Mouse (Mus musculus) CH12.LX (cell line): ENCODE data around the gene Thrb. TPM values are rescaled to one million over a fixed set of nuclear protein-coding genes. Genes with fewer than 3 reads are reported as not detected.

Source experiments
- DNase-seq: peaks from one replicate; pipeline ENCODE4 v3.0.0-alpha.2; 2013; ENCODE audit errors: extremely low read depth
- H3K27ac ChIP-seq: 2 replicates; pipeline ENCODE4 v1.5.1; 2012; ENCODE audit warnings: low read depth, mild to moderate bottlenecking, control low read depth, moderate library complexity; ENCODE audit not compliant: insufficient read depth
- H3K27me3 ChIP-seq: replicated peaks from 2 replicates; pipeline ENCODE3; 2012; ENCODE audit warnings: inconsistent platforms
- H3K36me3 ChIP-seq, 2 experiments: replicated peaks in 1 of 2; 2 replicates each; pipeline versions ENCODE3 to v1.6.1; 2012; ENCODE audit warnings: inconsistent platforms in 1 of 2, low read length in 1 of 2, mild to moderate bottlenecking in 1 of 2, mixed read lengths in 1 of 2, moderate library complexity in 1 of 2; ENCODE audit not compliant: control insufficient read depth in 1 of 2, insufficient read depth in 1 of 2
- H3K4me1 ChIP-seq, 2 experiments: 2 replicates each; pipeline ENCODE4 v1.6.1; 2012; ENCODE audit warnings: inconsistent platforms in 1 of 2, moderate library complexity in 1 of 2; ENCODE audit not compliant: insufficient read depth in 2 of 2, control insufficient read depth in 1 of 2
- H3K4me2 ChIP-seq: 2 replicates; pipeline ENCODE4 v1.6.1; 2012; ENCODE audit warnings: low read depth, mild to moderate bottlenecking, control low read depth; ENCODE audit not compliant: poor library complexity, insufficient read depth, severe bottlenecking
- H3K4me3 ChIP-seq, 3 experiments: fragments of 150-350 bp in 1 of 3; sonication (generic) in 1 of 3; replicated peaks in 1 of 3; 2 replicates each; pipeline versions ENCODE3 to v1.5.1; 2011 to 2012; ENCODE audit warnings: low read depth in 2 of 3, low read length in 2 of 3, mild to moderate bottlenecking in 2 of 3, moderate library complexity in 2 of 3, control low read depth in 1 of 3, improper control_type of control experiment in 1 of 3, inconsistent platforms in 1 of 3, mixed read lengths in 1 of 3; ENCODE audit not compliant: poor library complexity in 1 of 3
- H3K79me2 ChIP-seq: replicated peaks from 2 replicates; pipeline ENCODE4 v1.6.1; 2012; ENCODE audit warnings: mild to moderate bottlenecking, moderate library complexity; ENCODE audit not compliant: control insufficient read depth, poor library complexity, insufficient read depth, severe bottlenecking; ENCODE audit errors: extremely low read depth
- H3K9ac ChIP-seq: 2 replicates; pipeline ENCODE4 v1.6.1; 2012; ENCODE audit warnings: low read depth, mild to moderate bottlenecking, control low read depth, moderate library complexity; ENCODE audit not compliant: insufficient read depth
- H3K9me3 ChIP-seq: replicated peaks from 2 replicates; pipeline ENCODE3; 2012; ENCODE audit warnings: low read length, inconsistent platforms, mixed read lengths
- BHLHE40 ChIP-seq: IDR thresholded peaks from 2 replicates; pipeline ENCODE4 v1.6.1; 2011; ENCODE audit warnings: mild to moderate bottlenecking, low read depth, low read length, improper control_type of control experiment
- CHD2 ChIP-seq: IDR thresholded peaks from 2 replicates; pipeline ENCODE4 v1.6.1; 2011; ENCODE audit warnings: low read length, improper control_type of control experiment
- CTCF ChIP-seq, 2 experiments: IDR thresholded peaks in 1 of 2; conservative IDR thresholded peaks in 1 of 2; 2 replicates each; pipeline ENCODE4 v1.5.1; 2011 to 2012; ENCODE audit warnings: low read depth in 2 of 2, low read length in 2 of 2, improper control_type of control experiment in 1 of 2, inconsistent platforms in 1 of 2, mild to moderate bottlenecking in 1 of 2, moderate library complexity in 1 of 2
- E2F4 ChIP-seq: IDR thresholded peaks from 2 replicates; pipeline ENCODE4 v1.6.1; 2011; ENCODE audit warnings: low read depth, low read length, improper control_type of control experiment; ENCODE audit not compliant: insufficient replicate concordance
- EP300 ChIP-seq: IDR thresholded peaks from 2 replicates; pipeline ENCODE4 v1.6.1; 2011; ENCODE audit warnings: low read length, improper control_type of control experiment
- ETS1 ChIP-seq: conservative IDR thresholded peaks from 2 replicates; pipeline ENCODE4 v1.6.1; 2012; ENCODE audit warnings: low read depth, mild to moderate bottlenecking, inconsistent platforms, low read length, improper control_type of control experiment, moderate library complexity
- GABPA ChIP-seq: IDR thresholded peaks from 2 replicates; pipeline ENCODE4 v1.6.1; 2012; ENCODE audit warnings: low read depth, low read length, improper control_type of control experiment, inconsistent platforms; ENCODE audit not compliant: insufficient replicate concordance
- HCFC1 ChIP-seq: IDR thresholded peaks from 2 replicates; pipeline ENCODE4 v1.6.1; 2012; ENCODE audit warnings: low read depth, mild to moderate bottlenecking, inconsistent platforms, low read length, improper control_type of control experiment
- IRF4 ChIP-seq: IDR thresholded peaks from 2 replicates; pipeline ENCODE4 v1.6.1; 2014; ENCODE audit warnings: low read depth, mild to moderate bottlenecking, inconsistent platforms, low read length, improper control_type of control experiment
- JUN ChIP-seq: IDR thresholded peaks from 2 replicates; pipeline ENCODE4 v1.6.1; 2011; ENCODE audit warnings: low read depth, mild to moderate bottlenecking, low read length, improper control_type of control experiment, moderate library complexity; ENCODE audit not compliant: insufficient read depth
- KAT2A ChIP-seq: IDR thresholded peaks from 2 replicates; pipeline ENCODE4 v1.6.1; 2012; ENCODE audit warnings: low read length, improper control_type of control experiment, inconsistent platforms; ENCODE audit not compliant: insufficient replicate concordance
- MAFK ChIP-seq: IDR thresholded peaks from 2 replicates; pipeline ENCODE4 v1.6.1; 2011; ENCODE audit warnings: low read length, improper control_type of control experiment; ENCODE audit not compliant: insufficient replicate concordance
- MEF2A ChIP-seq: IDR thresholded peaks from 2 replicates; pipeline ENCODE4 v1.6.1; 2014; ENCODE audit warnings: low read depth, mild to moderate bottlenecking, inconsistent platforms, low read length, improper control_type of control experiment, borderline replicate concordance
- MYC ChIP-seq: IDR thresholded peaks from 2 replicates; pipeline ENCODE4 v1.6.1; 2011; ENCODE audit warnings: low read depth, mild to moderate bottlenecking, improper control_type of control experiment, low read length
- NELFE ChIP-seq: IDR thresholded peaks from 2 replicates; pipeline ENCODE4 v1.6.1; 2011; ENCODE audit warnings: low read depth, low read length, improper control_type of control experiment
- NRF1 ChIP-seq: IDR thresholded peaks from 2 replicates; pipeline ENCODE4 v1.6.1; 2014; ENCODE audit warnings: low read depth, mild to moderate bottlenecking, inconsistent platforms, low read length, improper control_type of control experiment, moderate library complexity
- PAX5 ChIP-seq: IDR thresholded peaks from 2 replicates; pipeline ENCODE4 v1.6.1; 2012; ENCODE audit warnings: low read length, inconsistent platforms, mixed read lengths
- POLR2AphosphoS2 ChIP-seq: IDR thresholded peaks from 2 replicates; pipeline ENCODE4 v1.6.1; 2011; ENCODE audit warnings: low read depth, low read length, improper control_type of control experiment
- SIN3A ChIP-seq: IDR thresholded peaks from 2 replicates; pipeline ENCODE4 v1.6.1; 2012; ENCODE audit warnings: low read length, improper control_type of control experiment, inconsistent platforms
- SMC3 ChIP-seq: IDR thresholded peaks from 2 replicates; pipeline ENCODE4 v1.6.1; 2011; ENCODE audit warnings: low read depth, low read length, improper control_type of control experiment
- TBP ChIP-seq: conservative IDR thresholded peaks from 2 replicates; pipeline ENCODE4 v1.6.1; 2011; ENCODE audit warnings: low read depth, low read length, improper control_type of control experiment
- TCF12 ChIP-seq: IDR thresholded peaks from 2 replicates; pipeline ENCODE4 v1.6.1; 2014; ENCODE audit warnings: low read depth, mild to moderate bottlenecking, inconsistent platforms, low read length, improper control_type of control experiment
- USF1 ChIP-seq: IDR thresholded peaks from 2 replicates; pipeline ENCODE4 v1.6.1; 2014; ENCODE audit warnings: low read depth, mild to moderate bottlenecking, inconsistent platforms, low read length, improper control_type of control experiment
- USF2 ChIP-seq: conservative IDR thresholded peaks from 2 replicates; pipeline ENCODE4 v1.6.1; 2011; ENCODE audit warnings: low read depth, low read length, improper control_type of control experiment
- ZC3H11A ChIP-seq: IDR thresholded peaks from 2 replicates; pipeline ENCODE4 v1.6.1; 2012; ENCODE audit warnings: low read depth, mild to moderate bottlenecking, inconsistent platforms, low read length, improper control_type of control experiment
- ZMIZ1 ChIP-seq: IDR thresholded peaks from 2 replicates; pipeline ENCODE4 v1.6.1; 2012; ENCODE audit warnings: low read depth, mild to moderate bottlenecking, inconsistent platforms, low read length, improper control_type of control experiment
- dilution Hi-C: fragments of 300-500 bp; cut with MboI; formaldehyde crosslinking; loops from 2 replicates; pipeline ENCODE4 v1.14.3; 2020; ENCODE audit warnings: low sequenced_read_pairs; ENCODE audit not compliant: extremely low pct_unique_long_range_greater_than_20kb, extremely low pct_ligation_motif_present
- in situ Hi-C: fragments of 300-500 bp; cut with MboI; formaldehyde crosslinking; loops from 3 replicates; pipeline ENCODE4 v1.14.3; 2019; ENCODE audit warnings: low sequenced_read_pairs, low pct_ligation_motif_present, low pct_unique_long_range_greater_than_20kb, mixed read lengths
- polyA plus RNA-seq: library from polyadenylated mRNA; unstranded; fragments of >175 nt; gene quantifications from 2 replicates; pipeline ENCODE4 v1.2.1, GENCODE M21; 2012; ENCODE audit warnings: low read depth; ENCODE audit not compliant: insufficient read length
- total RNA-seq, 2 experiments: library from RNA; depleted of rRNA; stranded (reverse); fragments of 300-350 nt in 1 of 2; fragments of >200 nt in 1 of 2; gene quantifications; 2 replicates each; pipeline ENCODE4 v1.2.3; 2012 to 2014

The Thrb gene
- total and polyA plus RNA-seq, 3 experiments, result 0.56 to 1.6 (median 0.60) TPM

DNA sequence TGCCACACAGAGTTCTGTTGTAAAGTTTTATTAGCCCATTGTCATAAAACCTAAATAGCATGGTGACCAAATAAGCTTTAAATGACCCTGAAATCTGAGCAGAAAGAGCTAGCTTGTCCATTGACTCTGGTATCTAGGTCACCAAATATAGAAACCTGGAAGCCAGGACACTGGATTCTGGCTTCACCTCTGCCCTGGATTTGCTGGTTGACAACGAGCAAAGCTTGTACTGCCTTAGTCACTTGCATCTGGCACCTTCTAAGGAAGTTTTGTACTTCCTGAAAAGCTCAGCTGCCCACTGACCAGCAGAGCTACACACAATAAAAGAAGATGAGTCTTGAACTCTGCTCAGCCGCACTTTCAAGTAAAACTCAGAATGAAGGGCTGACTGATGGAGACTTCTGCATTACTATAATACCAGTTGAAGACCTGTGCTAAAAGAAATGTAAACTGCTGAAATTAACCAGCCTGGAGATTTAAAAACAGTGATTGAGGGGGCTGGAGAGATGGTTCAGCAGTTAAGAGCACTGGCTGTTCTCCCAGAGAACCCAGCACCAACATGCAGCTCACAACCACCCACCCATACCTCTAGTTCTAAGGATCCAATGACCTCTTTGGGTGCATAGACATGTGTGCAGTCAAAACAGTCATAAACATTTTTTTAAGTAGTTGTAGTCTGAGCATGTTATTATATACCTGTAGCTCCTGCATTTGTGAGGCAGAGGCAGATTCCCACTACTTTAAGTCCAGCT, 369.3 kb downstream of the Thrb start:
- H3K4me1 ChIP-seq, result peaks cover 0 to 5% of the 10 kb centered on the region in 2 experiments; a peak in 2 of 4 replicates
- H3K4me3 ChIP-seq, result no peak overlapping the region
- TF ChIP-seq GABPA (no peak), CTCF (conservative IDR thresholded peaks at IDR 0.05 in 1 of 2, IDR thresholded peaks at IDR 0.05 in 1 of 2; ENCODE audit: low read depth in 2 of 2, low read length in 2 of 2) (no peak), BHLHE40 (no peak), USF1 (no peak), SMC3 (no peak), NELFE (no peak), EP300 (no peak), ZC3H11A (no peak), IRF4 (no peak), POLR2AphosphoS2 (no peak), SIN3A (no peak), E2F4 (no peak), MEF2A (no peak)
- no peak overlapping the region for H3K9ac ChIP-seq
- H3K36me3 ChIP-seq, result no peaks in the 10 kb centered on the region
- H3K27ac ChIP-seq, result no peak overlapping the region
- in situ Hi-C loops, result no loop called here
- H3K79me2 ChIP-seq, result no peaks in the 10 kb centered on the region
- no peaks in the 10 kb centered on the region for H3K27me3 ChIP-seq
- dilution Hi-C loops, result no loop called here
- no peak for DNase-seq
- H3K4me2 ChIP-seq, result no peak overlapping the region
- no peaks in the 10 kb centered on the region for H3K9me3 ChIP-seq

DNA sequence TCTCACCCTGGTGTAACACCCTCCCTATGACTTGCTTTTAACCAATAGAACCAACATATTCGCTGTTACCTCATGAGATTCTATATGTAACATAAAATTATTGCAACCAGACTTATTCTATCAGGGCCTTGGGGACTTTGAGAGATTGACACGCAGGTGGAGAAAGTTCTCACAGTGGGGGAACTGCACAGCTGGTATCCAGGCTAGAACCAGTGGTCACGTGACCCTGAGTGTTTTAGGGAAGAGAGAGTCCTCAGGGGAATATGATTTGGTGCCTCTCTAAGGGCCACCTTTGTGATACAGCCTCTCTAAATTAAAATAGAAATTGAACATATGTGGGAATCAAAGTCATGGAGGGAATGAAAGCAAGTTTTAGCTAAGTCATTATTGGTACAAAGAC, 371.9 kb downstream of the Thrb start:
- in situ Hi-C loops, result no loop called here
- H3K4me3 ChIP-seq, result no peak overlapping the region
- no peaks in the 10 kb centered on the region for H3K36me3 ChIP-seq
- dilution Hi-C loops, result no loop called here
- H3K9ac ChIP-seq, result no peak overlapping the region
- H3K27me3 ChIP-seq, result no peaks in the 10 kb centered on the region
- H3K27ac ChIP-seq, result no peak overlapping the region
- no peak for TF ChIP-seq ETS1
- TF ChIP-seq ZMIZ1, result no peak
- no peak for TF ChIP-seq TCF12
- TF ChIP-seq ZC3H11A, result no peak
- peak; percentile 53 for TF ChIP-seq USF2
- no peak for TF ChIP-seq KAT2A
- peak; percentile 47 for TF ChIP-seq USF1
- no peak for TF ChIP-seq MAFK
- TF ChIP-seq NRF1, result no peak
- no peak for TF ChIP-seq HCFC1
- no peak for TF ChIP-seq EP300
- TF ChIP-seq PAX5, result no peak
- TF ChIP-seq E2F4, result no peak
- TF ChIP-seq TBP, result no peak
- no peak for TF ChIP-seq CHD2
- TF ChIP-seq MYC, result no peak
- TF ChIP-seq GABPA, result no peak
- TF ChIP-seq JUN, result no peak
- TF ChIP-seq, all 38 proteins: peak for 2
- H3K4me2 ChIP-seq, result no peak overlapping the region
- DNase-seq, result no peak
- peaks cover 0 to 5% of the 10 kb centered on the region in 2 experiments; a peak in 2 of 4 replicates for H3K4me1 ChIP-seq
- no peaks in the 10 kb centered on the region for H3K79me2 ChIP-seq
- H3K9me3 ChIP-seq, result no peaks in the 10 kb centered on the region
